Mouse (Mus musculus) liver, postnatal 0 days (tissue): ENCODE measurements at regions not wholly inside any gene's neighbourhood (a gene's known extent, or its start where the extent isn't known, plus 50 kb on each side); places are given as distances from the start of the nearest gene placed in this dataset.
A peak's percentile ranks its signal among the peaks of the same experiment; 100 is the strongest.

Source experiments
- ATAC-seq: fragments of 200-750 bp; cut with Nextera tagmentation; 2 replicates; pipeline ENCODE4 v1.8.0; 2017; ENCODE audit warnings: mild to moderate bottlenecking, moderate library complexity
- DNase-seq: peaks from one replicate; pipeline ENCODE4 v3.0.0-alpha.2; 2016
- H3K27ac ChIP-seq: fragments of 300-500 bp; sonication (generic); 2 replicates; pipeline ENCODE4 v1.5.1; 2014; ENCODE audit warnings: antibody characterized with exemption, moderate library complexity, mild to moderate bottlenecking, low read depth
- H3K27me3 ChIP-seq: fragments of 300-500 bp; sonication (generic); 2 replicates; pipeline ENCODE4 v1.6.1; 2014; ENCODE audit warnings: low read length, control low read depth, mixed read lengths; ENCODE audit not compliant: insufficient read depth
- H3K36me3 ChIP-seq: fragments of 300-500 bp; sonication (generic); replicated peaks from 2 replicates; pipeline ENCODE4 v1.6.1; 2014; ENCODE audit warnings: mild to moderate bottlenecking, control low read depth, low read length, moderate library complexity, mixed read lengths; ENCODE audit not compliant: insufficient read depth
- H3K4me1 ChIP-seq: fragments of 300-500 bp; sonication (generic); 2 replicates; pipeline ENCODE4 v1.6.1; 2014; ENCODE audit warnings: antibody characterized with exemption, mild to moderate bottlenecking, control low read depth; ENCODE audit not compliant: insufficient read depth
- H3K4me2 ChIP-seq: fragments of 300-500 bp; sonication (generic); 2 replicates; pipeline ENCODE4 v1.6.1; 2014; ENCODE audit warnings: low read depth, mild to moderate bottlenecking, low read length, moderate library complexity, mixed read lengths
- H3K4me3 ChIP-seq: fragments of 300-500 bp; sonication (generic); 2 replicates; pipeline ENCODE4 v1.5.1; 2014; ENCODE audit warnings: low read depth, low read length
- H3K9ac ChIP-seq: fragments of 300-500 bp; sonication (generic); replicated peaks from 2 replicates; pipeline ENCODE4 v1.6.1; 2014; ENCODE audit warnings: mild to moderate bottlenecking, moderate library complexity
- H3K9me3 ChIP-seq: fragments of 300-500 bp; sonication (generic); 2 replicates; pipeline ENCODE4 v1.6.1; 2016; ENCODE audit warnings: mild to moderate bottlenecking, control low read depth, low read length, mixed read lengths
- CTCF ChIP-seq: sonication (generic); IDR thresholded peaks from 2 replicates; pipeline ENCODE4 v1.5.1; 2016; ENCODE audit warnings: antibody characterized with exemption, low read depth
- EP300 ChIP-seq: IDR thresholded peaks from 2 replicates; pipeline ENCODE4 v1.6.1; 2016; ENCODE audit warnings: antibody characterized with exemption, low read depth, mild to moderate bottlenecking
- WGBS: fragments of 180-500 bp; shearing (Covaris S2); extraction: QIAGEN DNeasy Blood & Tissue Kit; methylation state at CpG from one replicate; pipeline ENCODE4 v1.1.7; 2014; ENCODE audit not compliant: insufficient replicate concordance; 5-methylcytosine and 5-hydroxymethylcytosine counted together

DNA sequence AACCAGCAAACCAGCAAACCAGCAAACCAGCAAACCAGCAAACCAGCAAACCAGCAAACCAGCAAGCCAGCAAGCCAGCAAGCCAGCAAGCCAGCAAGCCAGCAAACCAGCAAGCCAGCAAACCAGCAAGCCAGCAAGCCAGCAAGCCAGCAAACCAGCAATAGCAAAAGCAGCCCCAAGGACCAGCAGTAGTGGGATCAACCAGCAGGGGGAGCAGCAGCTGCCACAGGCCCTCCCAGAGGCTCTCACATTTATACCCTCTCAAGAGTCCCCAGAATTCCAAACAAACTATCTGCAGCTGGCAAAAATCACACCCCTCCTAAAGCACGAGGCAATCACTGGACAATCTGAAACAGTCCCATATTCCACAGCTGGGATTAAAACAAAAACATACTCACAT is 341.6 kb upstream of the Hs6st1 start:
- TF ChIP-seq EP300 = no peak
- peak; percentile 69 for TF ChIP-seq CTCF
- Histone ChIP-seq H3K27ac (no peak overlapping the region), H3K4me2 (no peak overlapping the region), H3K9me3 (no peaks in the 10 kb centered on the region), H3K9ac (no peak overlapping the region), H3K4me1 (peaks cover 3% of the 10 kb centered on the region; the same call in 1 of the 2 replicates), H3K4me3 (no peak overlapping the region), H3K27me3 (no peaks in the 10 kb centered on the region), H3K36me3 (no peaks in the 10 kb centered on the region)
- DNase-seq = peak; percentile 70
- no peak for ATAC-seq
- WGBS = 25% methylated on average over 1 of the region's 1 CpGs

DNA sequence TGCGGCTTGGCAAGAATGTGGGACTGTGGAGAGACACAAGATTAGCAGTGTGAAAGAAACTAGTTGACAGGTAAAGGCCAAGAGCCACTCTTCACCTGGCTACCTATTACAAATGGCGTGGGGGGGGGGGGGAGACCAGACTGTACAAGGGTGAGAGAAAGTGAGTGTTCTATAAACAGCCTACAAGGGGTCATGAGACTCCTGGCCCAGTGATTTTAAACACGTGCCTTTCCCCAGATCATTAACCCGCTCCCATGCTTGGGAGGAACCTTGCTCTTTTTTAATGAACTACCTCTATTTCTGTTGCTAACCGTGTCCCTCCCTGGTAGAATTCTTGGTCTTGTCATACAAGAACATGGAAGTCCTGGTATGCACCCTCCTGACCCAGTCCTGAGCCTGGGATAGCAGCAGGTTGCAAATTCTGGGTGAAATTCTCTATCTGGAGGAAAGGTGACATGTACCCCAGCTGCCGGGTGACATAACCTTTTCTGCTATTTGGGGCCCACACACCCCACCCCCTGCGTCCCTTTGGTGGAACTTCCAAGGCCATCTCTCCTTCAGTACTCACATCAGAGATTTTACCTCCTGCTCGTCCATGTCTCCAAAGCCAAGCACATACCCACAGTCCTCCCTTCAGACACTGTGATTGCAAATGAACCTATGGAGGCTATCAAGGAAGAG is 340.8 kb upstream of the Hs6st1 start:
- Histone ChIP-seq H3K27ac (no peak overlapping the region), H3K36me3 (no peaks in the 10 kb centered on the region), H3K4me2 (no peak overlapping the region), H3K9me3 (no peaks in the 10 kb centered on the region), H3K4me3 (no peak overlapping the region), H3K4me1 (peaks cover under 1% of the 10 kb centered on the region; the same call in 1 of the 2 replicates), H3K9ac (no peak overlapping the region), H3K27me3 (no peaks in the 10 kb centered on the region)
- ATAC-seq = no peak
- TF ChIP-seq EP300 (no peak), CTCF (no peak)
- no peak for DNase-seq
- 74% methylated on average over 8 of the region's 8 CpGs for WGBS

DNA sequence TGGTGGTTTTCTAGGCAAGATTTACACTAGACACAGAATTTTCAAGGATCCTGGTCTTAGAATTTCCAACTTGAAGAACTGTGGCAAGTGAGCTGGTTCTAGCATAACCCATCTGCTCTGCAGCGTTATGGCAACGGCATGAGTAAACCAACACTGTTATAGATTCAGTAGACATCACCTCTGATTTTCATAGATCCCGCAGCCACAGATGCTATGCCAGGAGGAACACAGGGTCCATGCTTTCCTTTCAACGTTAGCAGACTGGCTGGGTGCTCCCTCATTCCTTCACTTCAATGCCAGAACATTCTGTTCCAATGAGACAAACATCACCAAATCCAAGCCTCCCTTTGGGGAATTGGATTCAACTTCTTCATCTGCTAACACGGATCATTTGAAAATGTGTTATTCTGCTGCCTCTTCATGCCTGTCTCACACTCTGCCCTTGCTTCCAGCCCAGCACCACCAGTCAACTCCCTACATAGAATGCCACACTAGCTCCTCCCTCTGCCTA is 338.4 kb upstream of the Hs6st1 start:
- Histone ChIP-seq H3K27ac (no peak overlapping the region), H3K4me1 (no peaks in the 10 kb centered on the region; the same call in 1 of the 2 replicates), H3K27me3 (no peaks in the 10 kb centered on the region), H3K9ac (no peak overlapping the region), H3K4me3 (no peak overlapping the region), H3K9me3 (no peaks in the 10 kb centered on the region), H3K4me2 (no peak overlapping the region), H3K36me3 (no peaks in the 10 kb centered on the region)
- 75% methylated on average over 5 of the region's 5 CpGs for WGBS
- TF ChIP-seq EP300 (no peak), CTCF (no peak)
- DNase-seq = no peak
- ATAC-seq = no peak

DNA sequence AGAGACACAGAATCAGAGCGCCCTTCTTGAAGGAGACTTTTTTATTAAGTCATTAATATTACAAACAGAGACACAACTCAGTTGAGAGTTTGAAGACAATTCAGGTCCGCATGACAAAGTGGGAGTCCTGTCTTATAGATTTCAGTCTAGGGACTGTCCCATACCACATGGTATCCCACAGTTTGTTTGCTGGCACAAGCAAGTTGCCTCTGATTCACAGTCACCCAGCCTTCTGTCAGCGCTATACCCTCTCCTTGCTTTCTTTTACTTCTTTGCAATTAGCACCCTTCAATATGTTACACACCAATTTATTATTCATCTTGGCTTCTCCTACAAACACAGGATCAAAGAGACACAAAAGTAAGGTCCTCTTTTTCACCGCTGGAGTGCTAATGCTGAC is 337.9 kb upstream of the Hs6st1 start:
- H3K4me2 ChIP-seq = no peak overlapping the region
- no peak for DNase-seq
- no peaks in the 10 kb centered on the region for H3K9me3 ChIP-seq
- no peak for ATAC-seq
- no peaks in the 10 kb centered on the region for H3K27me3 ChIP-seq
- H3K36me3 ChIP-seq = no peaks in the 10 kb centered on the region
- no peaks in the 10 kb centered on the region for H3K4me1 ChIP-seq
- H3K27ac ChIP-seq = no peak overlapping the region
- H3K9ac ChIP-seq = no peak overlapping the region
- no peak for TF ChIP-seq EP300
- TF ChIP-seq CTCF = no peak
- no peak overlapping the region for H3K4me3 ChIP-seq
- 68% methylated on average over 4 of the region's 4 CpGs for WGBS

DNA sequence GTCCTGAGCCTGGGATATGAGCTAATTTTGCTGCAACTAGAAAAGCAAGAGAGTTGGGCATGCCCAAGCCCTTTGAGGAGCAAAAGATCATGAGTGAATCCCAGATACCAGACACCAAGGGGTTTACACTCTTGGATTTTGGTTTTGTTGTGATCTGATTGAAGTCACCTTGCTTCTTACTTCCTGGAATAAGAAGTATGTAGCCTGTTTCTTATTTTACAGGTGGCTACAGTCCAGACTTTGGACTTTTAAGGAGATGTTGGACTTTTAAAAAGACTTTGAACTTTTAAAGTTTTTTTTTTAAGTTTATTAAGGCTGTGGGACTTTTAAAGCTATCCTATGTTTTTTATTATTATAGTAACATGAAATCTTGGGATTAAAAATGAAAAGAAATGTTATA is 332.0 kb upstream of the Hs6st1 start:
- Histone ChIP-seq H3K9me3 (peaks cover 4% of the 10 kb centered on the region; the same call in 1 of the 2 replicates), H3K27me3 (no peaks in the 10 kb centered on the region), H3K4me1 (no peaks in the 10 kb centered on the region), H3K27ac (no peak overlapping the region), H3K4me2 (no peak overlapping the region), H3K4me3 (no peak overlapping the region), H3K36me3 (no peaks in the 10 kb centered on the region), H3K9ac (no peak overlapping the region)
- no peak for ATAC-seq
- no peak for DNase-seq
- TF ChIP-seq EP300 (no peak), CTCF (no peak)

DNA sequence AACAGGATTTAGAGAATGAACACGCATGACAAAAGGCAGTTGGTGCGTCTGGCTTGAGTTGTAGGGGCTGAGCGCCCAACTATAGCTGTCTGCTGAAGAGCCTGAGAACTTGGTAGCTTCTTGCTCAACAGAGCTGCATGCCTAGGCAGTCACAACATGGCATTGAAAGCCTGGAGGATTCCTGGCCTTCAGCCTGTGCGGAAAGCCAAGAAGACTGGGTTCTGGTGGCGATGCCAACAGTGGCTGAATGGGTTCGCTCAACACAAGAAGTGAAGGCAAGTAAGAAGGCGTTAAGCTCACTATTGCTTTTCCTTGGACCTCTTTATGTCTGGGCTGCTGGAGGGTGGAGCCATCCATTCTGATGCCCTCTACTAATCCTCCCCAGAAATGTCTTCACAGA is 318.6 kb upstream of the Hs6st1 start:
- H3K9ac ChIP-seq = no peak overlapping the region
- no peak overlapping the region for H3K4me2 ChIP-seq
- no peak for DNase-seq
- no peak for TF ChIP-seq CTCF
- no peak for TF ChIP-seq EP300
- H3K27me3 ChIP-seq = no peaks in the 10 kb centered on the region
- no peaks in the 10 kb centered on the region for H3K36me3 ChIP-seq
- no peaks in the 10 kb centered on the region for H3K4me1 ChIP-seq
- H3K4me3 ChIP-seq = no peak overlapping the region
- ATAC-seq = no peak
- WGBS = 91% methylated on average over 7 of the region's 7 CpGs
- H3K27ac ChIP-seq = no peak overlapping the region
- no peaks in the 10 kb centered on the region for H3K9me3 ChIP-seq

DNA sequence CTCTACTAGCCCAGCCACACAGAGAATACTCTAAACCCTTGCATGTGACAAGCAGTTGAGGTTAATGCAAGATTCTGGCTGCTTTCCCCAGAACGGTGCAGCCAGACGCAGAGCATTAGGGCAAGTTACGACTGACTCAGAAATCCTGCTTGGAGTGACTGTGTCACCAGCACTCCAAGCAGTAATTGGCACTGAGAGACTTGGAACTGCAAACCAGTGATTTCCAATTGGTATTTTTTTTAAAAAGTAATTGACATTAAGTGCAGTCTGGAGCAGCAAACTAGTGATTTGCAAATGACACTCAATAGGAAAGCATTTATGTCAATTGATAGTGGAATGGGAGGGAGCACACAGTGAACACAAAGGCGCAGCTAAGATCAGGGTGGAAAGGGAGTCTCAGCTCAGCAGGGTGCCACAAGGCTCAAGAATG is 318.1 kb upstream of the Hs6st1 start:
- no peaks in the 10 kb centered on the region for H3K36me3 ChIP-seq
- H3K9ac ChIP-seq = no peak overlapping the region
- ATAC-seq (no peak), DNase-seq (no peak)
- no peak overlapping the region for H3K27ac ChIP-seq
- H3K4me2 ChIP-seq = no peak overlapping the region
- no peaks in the 10 kb centered on the region for H3K4me1 ChIP-seq
- WGBS = 69% methylated on average over 4 of the region's 4 CpGs
- no peaks in the 10 kb centered on the region for H3K9me3 ChIP-seq
- no peak overlapping the region for H3K4me3 ChIP-seq
- H3K27me3 ChIP-seq = no peaks in the 10 kb centered on the region
- TF ChIP-seq EP300 = no peak
- no peak for TF ChIP-seq CTCF
